Mouse (Mus musculus) liver, embryonic 14.5 days (tissue): Measurements from ENCODE around the gene Gm17124.
"Not testable (repeated sequence)": the region's sequence is repeated elsewhere in the genome, so short reads cannot be mapped to it uniquely, and the experiment has no call there.

Experiments used
- CTCF ChIP-seq: IDR thresholded peaks from 2 replicates; pipeline ENCODE4 v1.5.1; 2016; ENCODE audit warnings: antibody characterized with exemption, low read depth, control low read depth
- EP300 ChIP-seq: IDR thresholded peaks from 2 replicates; pipeline ENCODE4 v1.6.1; 2016; ENCODE audit warnings: antibody characterized with exemption, low read depth

DNA sequence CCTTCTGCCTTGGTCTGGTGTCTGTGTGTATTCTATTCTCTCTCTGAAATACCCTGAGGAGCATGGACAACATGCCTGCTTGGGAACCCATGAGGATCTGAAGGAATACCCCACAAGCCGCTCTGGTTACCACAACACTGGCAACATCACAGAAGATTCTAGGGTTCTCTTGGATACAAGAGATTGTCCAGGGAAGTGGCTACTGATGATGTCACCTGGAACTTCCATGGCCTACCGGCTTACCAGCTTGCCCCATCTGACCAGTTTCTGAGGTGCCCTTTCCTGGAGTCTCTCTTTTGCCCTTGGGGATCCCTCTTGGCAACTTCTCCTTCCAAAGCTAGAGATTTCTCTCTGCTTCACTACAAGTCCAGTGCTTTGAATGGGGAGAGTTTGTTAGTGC, 42.1 kb upstream of the Gm17124 start, which contains the start of gene Gm3633:
- not testable (repeated sequence) for TF ChIP-seq CTCF, EP300
